Mouse (Mus musculus) cerebellum, postnatal 4 days (tissue): Measurements from ENCODE around the gene Pcdh7.
"Not testable (repeated sequence)": the region's sequence is repeated elsewhere in the genome, so short reads cannot be mapped to it uniquely, and the experiment has no call there.

Source experiments
- DNase-seq, 2 experiments: peaks; one replicate each; pipeline ENCODE4 v3.0.0; 2022; ENCODE audit warnings: low spot score in 2 of 2, mixed read lengths in 1 of 2

Pcdh7 gene

GRCm38 (mm10) chr5:58118930-58119611 lies 401.3 kb downstream of the Pcdh7 start:
- DNase-seq, result no peak

GRCm38 (mm10) chr5:58143897-58144296 lies 426.1 kb downstream of the Pcdh7 start:
- DNase-seq, result no peak

- no peak for DNase-seq
Observed at GRCm38 (mm10) chr5:58153966-58154365, 436.2 kb downstream of the Pcdh7 start.

- DNase-seq, result no peak
Observed at GRCm38 (mm10) chr5:58172218-58172617, 454.5 kb downstream of the Pcdh7 start.

GRCm38 (mm10) chr5:58174335-58174734 lies 456.6 kb downstream of the Pcdh7 start:
- DNase-seq, result not testable (repeated sequence)

- no peak for DNase-seq
Observed at GRCm38 (mm10) chr5:58175532-58175931, 457.8 kb downstream of the Pcdh7 start.
